Mouse (Mus musculus) forebrain, embryonic 11.5 days (tissue): ENCODE results near the gene Zfp786. TPM values are rescaled to one million over a fixed set of nuclear protein-coding genes. Genes with fewer than 3 reads are reported as not detected.

Experiments
- ATAC-seq: fragments of 200-750 bp; cut with Nextera tagmentation; replicated peaks from 2 replicates; pipeline ENCODE4 v1.8.0; 2017; ENCODE audit warnings: moderate TSS enrichment; ENCODE audit not compliant: low FRiP score
- DNase-seq: peaks from one replicate; pipeline ENCODE4 v3.0.0-alpha.2; 2017; ENCODE audit warnings: low spot score
- H3K27ac ChIP-seq: fragments of 300-500 bp; sonication (generic); 2 replicates; pipeline ENCODE4 v1.5.1; 2014; ENCODE audit warnings: low read depth, low read length
- H3K27me3 ChIP-seq: fragments of 300-500 bp; sonication (generic); 2 replicates; pipeline ENCODE4 v1.6.1; 2014; ENCODE audit warnings: mild to moderate bottlenecking, low read length, mixed read lengths; ENCODE audit not compliant: control insufficient read depth, insufficient read depth
- H3K36me3 ChIP-seq: fragments of 300-500 bp; sonication (generic); 2 replicates; pipeline ENCODE4 v1.6.1; 2014; ENCODE audit warnings: mild to moderate bottlenecking, low read length, moderate library complexity, mixed read lengths; ENCODE audit not compliant: control insufficient read depth, insufficient read depth
- H3K4me1 ChIP-seq: fragments of 300-500 bp; sonication (generic); replicated peaks from 2 replicates; pipeline ENCODE4 v1.6.1; 2014; ENCODE audit warnings: low read length, mixed read lengths; ENCODE audit not compliant: control insufficient read depth, insufficient read depth
- H3K4me2 ChIP-seq: fragments of 300-500 bp; sonication (generic); 2 replicates; pipeline ENCODE4 v1.6.1; 2014; ENCODE audit warnings: low read depth, mild to moderate bottlenecking, low read length, moderate library complexity, mixed read lengths; ENCODE audit not compliant: severe bottlenecking
- H3K4me3 ChIP-seq: fragments of 300-500 bp; sonication (generic); 2 replicates; pipeline ENCODE4 v1.5.1; 2014; ENCODE audit warnings: low read depth, low read length
- H3K9ac ChIP-seq: fragments of 300-500 bp; sonication (generic); 2 replicates; pipeline ENCODE4 v1.6.1; 2014; ENCODE audit warnings: low read length
- H3K9me3 ChIP-seq: fragments of 300-500 bp; sonication (generic); 2 replicates; pipeline ENCODE4 v1.6.1; 2016; ENCODE audit warnings: low read length, mixed read lengths; ENCODE audit not compliant: control insufficient read depth
- WGBS: fragments of 180-500 bp; shearing (Covaris S2); extraction: QIAGEN DNeasy Blood & Tissue Kit; methylation state at CpG from one replicate; pipeline ENCODE4 v1.1.7; 2014; 5-methylcytosine and 5-hydroxymethylcytosine counted together
- polyA plus RNA-seq: library from polyadenylated mRNA; unstranded; fragments of >200 nt; fragmentation: Nextera tagmentation; extraction: Ambion mirVana; gene quantifications from 2 replicates; pipeline ENCODE4 v1.2.1, GENCODE M21; 2014

Gene Zfp786
- polyA plus RNA-seq, 1 experiment from 2014 or later, result 7.6 TPM

GRCm38 (mm10) chr6:47813257-47813878 is 17.3 kb downstream of the Zfp786 start, which contains the start of gene Pdia4:
Gene Pdia4 (minus strand): TSS chr6:47813430.
- no peaks in the 10 kb centered on the region for H3K9me3 ChIP-seq
- ATAC-seq (peak; percentile 100), DNase-seq (peak; percentile 99)
- peak within 1 kb of the TSS; percentile 92 for H3K27ac ChIP-seq
- peak within 1 kb of the TSS; percentile 84 for H3K4me3 ChIP-seq
- H3K9ac ChIP-seq, result peak within 1 kb of the TSS; percentile 94
- under 1% methylated on average over 44 of the region's 44 CpGs for WGBS
- no peaks in the 10 kb centered on the region for H3K36me3 ChIP-seq
- peaks cover 8% of the 10 kb centered on the region; the same call in 1 of the 2 replicates for H3K4me1 ChIP-seq
- no peaks in the 10 kb centered on the region for H3K27me3 ChIP-seq
- peak within 1 kb of the TSS; percentile 54 for H3K4me2 ChIP-seq

GRCm38 (mm10) chr6:47812271-47812915 is 18.3 kb downstream of the Zfp786 start:
- no peaks in the 10 kb centered on the region for H3K36me3 ChIP-seq
- no peaks in the 10 kb centered on the region for H3K9me3 ChIP-seq
- DNase-seq, result no peak
- 1% methylated on average over 17 of the region's 17 CpGs for WGBS
- H3K4me1 ChIP-seq, result peaks cover 8% of the 10 kb centered on the region; the same call in 1 of the 2 replicates
- H3K4me2 ChIP-seq, result peak overlapping the region; percentile 54
- H3K27me3 ChIP-seq, result no peaks in the 10 kb centered on the region
- peak overlapping the region; percentile 92 for H3K27ac ChIP-seq
- H3K9ac ChIP-seq, result peak overlapping the region; percentile 94
- no peak for ATAC-seq
- peak overlapping the region; percentile 84 for H3K4me3 ChIP-seq

- Histone ChIP-seq H3K9ac (peak overlapping the region; percentile 94), H3K27me3 (no peaks in the 10 kb centered on the region), H3K9me3 (no peaks in the 10 kb centered on the region), H3K36me3 (peaks cover 4% of the 10 kb centered on the region; the same call in 1 of the 2 replicates), H3K4me2 (peak overlapping the region; percentile 54), H3K4me1 (peaks cover 8% of the 10 kb centered on the region; the same call in 1 of the 2 replicates), H3K27ac (no peak overlapping the region), H3K4me3 (peak overlapping the region; percentile 84)
- 76% methylated on average over 5 of the region's 5 CpGs for WGBS
- ATAC-seq (no peak), DNase-seq (no peak)
Observed at GRCm38 (mm10) chr6:47811324-47811723, 19.3 kb downstream of the Zfp786 start.

- WGBS, result 92% methylated on average over 2 of the region's 2 CpGs
- Histone ChIP-seq H3K4me1 (peaks cover 8% of the 10 kb centered on the region; the same call in 1 of the 2 replicates), H3K9me3 (no peaks in the 10 kb centered on the region), H3K9ac (no peak overlapping the region), H3K4me2 (0 out of 2 replicates have a peak overlapping the region, but pooled peaks have one; percentile 12), H3K4me3 (no peak overlapping the region), H3K27ac (no peak overlapping the region), H3K36me3 (peaks cover 4% of the 10 kb centered on the region; the same call in 1 of the 2 replicates), H3K27me3 (no peaks in the 10 kb centered on the region)
- no peak for DNase-seq
- no peak for ATAC-seq
Observed at GRCm38 (mm10) chr6:47810181-47810580, 20.5 kb downstream of the Zfp786 start.

GRCm38 (mm10) chr6:47809053-47809452 is 21.6 kb downstream of the Zfp786 start:
- no peak for ATAC-seq
- peaks cover 8% of the 10 kb centered on the region; the same call in 1 of the 2 replicates for H3K36me3 ChIP-seq
- no peaks in the 10 kb centered on the region for H3K9me3 ChIP-seq
- WGBS, result 87% methylated on average over 4 of the region's 4 CpGs
- no peak overlapping the region for H3K4me3 ChIP-seq
- no peak overlapping the region for H3K4me2 ChIP-seq
- peaks cover 8% of the 10 kb centered on the region; the same call in 1 of the 2 replicates for H3K4me1 ChIP-seq
- H3K27me3 ChIP-seq, result no peaks in the 10 kb centered on the region
- H3K9ac ChIP-seq, result no peak overlapping the region
- H3K27ac ChIP-seq, result no peak overlapping the region
- no peak for DNase-seq

- H3K9ac ChIP-seq, result no peak overlapping the region
- H3K27ac ChIP-seq, result no peak overlapping the region
- H3K4me3 ChIP-seq, result no peak overlapping the region
- peaks cover 12% of the 10 kb centered on the region; the same call in 1 of the 2 replicates for H3K36me3 ChIP-seq
- H3K27me3 ChIP-seq, result no peaks in the 10 kb centered on the region
- ATAC-seq, result no peak
- H3K4me2 ChIP-seq, result no peak overlapping the region
- no peak for DNase-seq
- WGBS, result 91% methylated on average over 5 of the region's 5 CpGs
- no peaks in the 10 kb centered on the region for H3K9me3 ChIP-seq
- peaks cover 8% of the 10 kb centered on the region; the same call in 1 of the 2 replicates for H3K4me1 ChIP-seq
Observed at GRCm38 (mm10) chr6:47808545-47808944, 22.1 kb downstream of the Zfp786 start.

- no peak for DNase-seq
- Histone ChIP-seq H3K9ac (no peak overlapping the region), H3K4me2 (no peak overlapping the region), H3K9me3 (no peaks in the 10 kb centered on the region), H3K36me3 (peaks cover 20% of the 10 kb centered on the region; the same call in 1 of the 2 replicates), H3K4me1 (peaks cover 8% of the 10 kb centered on the region; the same call in 1 of the 2 replicates), H3K4me3 (no peak overlapping the region), H3K27ac (no peak overlapping the region), H3K27me3 (no peaks in the 10 kb centered on the region)
- WGBS, result 93% methylated on average over 2 of the region's 2 CpGs
- ATAC-seq, result no peak
Observed at GRCm38 (mm10) chr6:47807419-47807818, 23.2 kb downstream of the Zfp786 start.

- DNase-seq, result no peak
- 0 out of 2 replicates have a peak, but pooled peaks cover 2% of the 10 kb centered on the region for H3K4me1 ChIP-seq
- ATAC-seq, result no peak
- WGBS, result 93% methylated on average over 2 of the region's 2 CpGs
- H3K36me3 ChIP-seq, result peaks cover 20% of the 10 kb centered on the region; the same call in 1 of the 2 replicates
- H3K27me3 ChIP-seq, result no peaks in the 10 kb centered on the region
- no peak overlapping the region for H3K4me2 ChIP-seq
- no peak overlapping the region for H3K9ac ChIP-seq
- no peak overlapping the region for H3K4me3 ChIP-seq
- H3K9me3 ChIP-seq, result no peaks in the 10 kb centered on the region
- no peak overlapping the region for H3K27ac ChIP-seq
Observed at GRCm38 (mm10) chr6:47805520-47805919, 25.1 kb downstream of the Zfp786 start.
